Comparison of ENCODE assay signal across 8 mouse cellular contexts in the genomic region with DNA sequence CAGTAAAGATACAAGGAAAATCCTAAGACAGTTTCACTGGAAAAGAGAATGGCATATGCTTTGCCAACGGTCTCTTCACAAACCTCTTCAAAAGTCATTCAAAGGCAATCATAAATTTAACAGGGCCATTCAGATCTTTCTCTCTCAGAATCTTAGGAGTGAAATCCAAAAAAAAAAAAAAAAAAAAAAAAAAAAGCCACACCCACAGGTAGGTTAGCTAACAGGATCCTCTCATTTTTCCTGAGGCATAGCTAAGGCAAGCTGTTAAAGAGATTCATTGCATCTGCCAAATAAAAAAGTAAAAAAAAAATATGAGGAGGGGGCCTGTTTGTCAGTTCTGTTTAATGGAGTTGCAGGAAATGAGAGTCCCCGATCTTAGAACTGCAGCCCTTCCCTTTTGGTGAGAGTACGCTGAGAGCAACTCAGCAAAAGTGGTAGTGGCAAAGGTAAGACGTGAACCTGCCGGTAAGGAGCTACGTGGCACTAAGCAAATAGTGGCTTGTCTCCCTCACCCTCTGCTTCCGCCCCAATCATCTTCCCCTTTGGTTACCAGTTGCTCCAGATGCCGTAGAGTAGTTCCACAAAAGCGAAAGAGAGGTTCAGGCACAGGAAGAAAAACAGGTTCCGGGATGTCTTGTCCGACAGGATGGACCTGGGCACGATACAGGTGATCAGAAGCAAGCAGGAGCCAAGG. TPM values are rescaled to one million over a fixed set of nuclear protein-coding genes. Genes with fewer than 3 reads are reported as not detected.
DNase-seq lines count a peak whose midpoint lies in the region; ATAC-seq and TF ChIP-seq lines count a peak whose summit lies in the region.

No protein-coding gene starts in this region.

- peaks cover 12% of the 10 kb centered on the region; the same call in 1 of the 2 replicates for H3K36me3 ChIP-seq in forebrain, embryonic 14.5 days (ENCODE audit: control insufficient read depth, insufficient read depth, low read length)
- H3K36me3 ChIP-seq in stomach, embryonic 14.5 days (ENCODE audit: control insufficient read depth, insufficient read depth, low read length) = peaks cover 8% of the 10 kb centered on the region; the same call in 1 of the 2 replicates

- H3K9ac ChIP-seq in forebrain, embryonic 14.5 days (ENCODE audit: low read length) = peak overlapping the region; percentile 89
- H3K9ac ChIP-seq in stomach, embryonic 14.5 days (replicated peaks; ENCODE audit: low read depth, low read length) = peak overlapping the region; percentile 66

- H3K27ac ChIP-seq in layer of hippocampus, adult 2 months = peak overlapping the region; percentile 97
- peak overlapping the region; percentile 84 for H3K27ac ChIP-seq in forebrain, embryonic 14.5 days (ENCODE audit: low read depth, low read length)
- peak overlapping the region; percentile 92 for H3K27ac ChIP-seq in stomach, embryonic 14.5 days (ENCODE audit: low read length)

- ATAC-seq in forebrain, embryonic 14.5 days = no peak; the same call in 1 of the 2 replicates
- peak; percentile 69 for ATAC-seq in megakaryocyte, adult 5-6 weeks (ENCODE audit: poor library complexity, severe bottlenecking)
- ATAC-seq in stomach, embryonic 14.5 days (ENCODE audit: insufficient number of reproducible peaks, insufficient read depth, low FRiP score, low read depth) = peak; percentile 16

- 9% methylated on average over 12 of the region's 12 CpGs for WGBS in forebrain, embryonic 14.5 days
- WGBS in stomach, embryonic 14.5 days = 7% methylated on average over 12 of the region's 12 CpGs

- H3K27me3 ChIP-seq in forebrain, embryonic 14.5 days (replicated peaks; ENCODE audit: control insufficient read depth, insufficient read depth, low read length) = no peaks in the 10 kb centered on the region
- no peaks in the 10 kb centered on the region for H3K27me3 ChIP-seq in stomach, embryonic 14.5 days (ENCODE audit: control insufficient read depth, insufficient read depth, low read length)

- no peaks in the 10 kb centered on the region for H3K9me3 ChIP-seq in forebrain, embryonic 14.5 days (replicated peaks; ENCODE audit: control insufficient read depth, low read length)
- no peaks in the 10 kb centered on the region for H3K9me3 ChIP-seq in stomach, embryonic 14.5 days (ENCODE audit: control insufficient read depth, low read depth, low read length)

- H3K4me3 ChIP-seq in layer of hippocampus, adult 2 months = peak overlapping the region; percentile 97
- H3K4me3 ChIP-seq in forebrain, embryonic 14.5 days (ENCODE audit: low read depth, low read length) = peak overlapping the region; percentile 85
- H3K4me3 ChIP-seq in stomach, embryonic 14.5 days (ENCODE audit: low read depth, low read length) = peak overlapping the region; percentile 86

- peaks cover 10% of the 10 kb centered on the region; the same call in 1 of the 2 replicates for H3K4me1 ChIP-seq in forebrain, embryonic 14.5 days (ENCODE audit: control insufficient read depth, insufficient read depth, low read length)
- peaks cover 4% of the 10 kb centered on the region; the same call in 1 of the 2 replicates for H3K4me1 ChIP-seq in stomach, embryonic 14.5 days (ENCODE audit: control insufficient read depth, insufficient read depth, low read length)

- no peak for TF ChIP-seq CTCF in layer of hippocampus, adult 2 months (conservative IDR thresholded peaks at IDR 0.05)

- H3K4me2 ChIP-seq in forebrain, embryonic 14.5 days (ENCODE audit: low read length) = peak overlapping the region; percentile 89
- peak overlapping the region; percentile 93 for H3K4me2 ChIP-seq in stomach, embryonic 14.5 days (replicated peaks; ENCODE audit: low read depth, low read length)

- no peak for DNase-seq in layer of hippocampus, adult 2 months (ENCODE audit: low spot score in 2 of 2)
- no peak for DNase-seq in layer of hippocampus, adult 8-10 months (ENCODE audit: low spot score in 2 of 2)
- DNase-seq in R1 (ENCODE audit: low read depth, low spot score) = peak; percentile 59
- DNase-seq in forebrain, embryonic 14.5 days (ENCODE audit: low spot score) = peak; percentile 33
- peak; percentile 36 for DNase-seq in kidney, postnatal 10 days
- DNase-seq in right cerebral cortex, postnatal 14 days = no peak

RNA-seq across cellular contexts. Expression of a gene that starts 0.8 kb away (rescaled TPM):
- total RNA-seq in layer of hippocampus, adult 2 months (2021) = 10 to 100 TPM; 24.9 to 29.3 TPM
- 10 to 100 TPM; 24.7 to 34.0 (median 27.6) TPM for total RNA-seq in layer of hippocampus, adult 8-10 months (2022)
- 22.2 and 23.1 TPM in 2 replicates for polyA plus RNA-seq in forebrain, embryonic 14.5 days (2014; fragmentation: Nextera tagmentation; extraction: Ambion mirVana)
- 32.3 and 33.2 TPM in 2 replicates for total RNA-seq in megakaryocyte, adult 5-6 weeks (2015)
- 65.1 and 66.7 TPM in 2 replicates for total RNA-seq in megakaryocyte, adult 5-6 weeks (2017)
- polyA plus RNA-seq in stomach, embryonic 14.5 days (2014; fragmentation: Nextera tagmentation; extraction: Ambion mirVana) = 36.2 and 37.0 TPM in 2 replicates

RNA-seq across cellular contexts. Expression of a gene that starts 0.8 kb away (rescaled TPM):
- 10 to 100 TPM; 69.0 to 69.5 TPM for total RNA-seq in layer of hippocampus, adult 2 months (2021)
- total RNA-seq in layer of hippocampus, adult 8-10 months (2022) = 10 to 100 TPM; 58.0 to 68.7 (median 61.3) TPM
- 29.9 and 31.4 TPM in 2 replicates for polyA plus RNA-seq in forebrain, embryonic 14.5 days (2014; fragmentation: Nextera tagmentation; extraction: Ambion mirVana)
- 9.0 and 9.9 TPM in 2 replicates for total RNA-seq in megakaryocyte, adult 5-6 weeks (2015)
- total RNA-seq in megakaryocyte, adult 5-6 weeks (2017) = 6.7 and 9.5 TPM in 2 replicates
- polyA plus RNA-seq in stomach, embryonic 14.5 days (2014; fragmentation: Nextera tagmentation; extraction: Ambion mirVana) = 26.9 and 28.9 TPM in 2 replicates

Comparison
In these comparisons a context has a peak if more than half of its experiments do, and no peak if none do; other contexts are left out.
1. DNase-seq: peak in R1 (single experiment), forebrain, embryonic 14.5 days (single experiment) and kidney, postnatal 10 days (single experiment); none in layer of hippocampus, adult 2 months (0 of 2), layer of hippocampus, adult 8-10 months (0 of 2) and right cerebral cortex, postnatal 14 days (single experiment).
2. RNA of a gene that starts 0.8 kb away (total RNA-seq): 69.0 to 69.5 TPM in layer of hippocampus, adult 2 months and 58.0 to 68.7 TPM in layer of hippocampus, adult 8-10 months; 6.7 to 9.9 TPM in megakaryocyte, adult 5-6 weeks; every median in the first group is over 4 times any median in the second.
3. Peak in every context shown above with its lines, with median percentiles within 50 percentile points of each other: H3K27ac ChIP-seq and H3K4me3 ChIP-seq.